Mouse (Mus musculus): ENCODE measurements around the gene Ctnnd2. TPM values are rescaled to one million over a fixed set of nuclear protein-coding genes. Genes with fewer than 3 reads are reported as not detected.

Ctnnd2 gene
- polyA plus RNA-seq, 1 experiment from 2014 or later = 2.0 TPM

GRCm38 (mm10) chr15:30925838-30926237 lies 753.4 kb downstream of the Ctnnd2 start:
- Histone ChIP-seq H3K27me3 (replicated peaks) (no peaks in the 10 kb centered on the region), H3K4me1 (replicated peaks) (no peaks in the 10 kb centered on the region), H3K4me3 (replicated peaks) (no peak overlapping the region), H3K27ac (no peak overlapping the region), H3K36me3 (no peaks in the 10 kb centered on the region), H3K9ac (no peak overlapping the region), H3K9me3 (no peaks in the 10 kb centered on the region), H3K4me2 (replicated peaks) (no peak overlapping the region)
- 71% methylated on average over 5 of the region's 5 CpGs for WGBS
- ATAC-seq = no peak

- Histone ChIP-seq H3K4me3 (replicated peaks) (no peak overlapping the region), H3K4me1 (replicated peaks) (no peaks in the 10 kb centered on the region), H3K27ac (no peak overlapping the region), H3K4me2 (replicated peaks) (no peak overlapping the region), H3K36me3 (no peaks in the 10 kb centered on the region), H3K9me3 (no peaks in the 10 kb centered on the region), H3K9ac (no peak overlapping the region), H3K27me3 (replicated peaks) (no peaks in the 10 kb centered on the region)
- no peak for ATAC-seq
- 57% methylated on average over 7 of the region's 7 CpGs for WGBS
Measured at GRCm38 (mm10) chr15:30927632-30928031, 755.2 kb downstream of the Ctnnd2 start.

- H3K4me3 ChIP-seq (replicated peaks) = no peak overlapping the region
- H3K9ac ChIP-seq = no peak overlapping the region
- no peaks in the 10 kb centered on the region for H3K27me3 ChIP-seq (replicated peaks)
- H3K9me3 ChIP-seq = no peaks in the 10 kb centered on the region
- no peaks in the 10 kb centered on the region for H3K4me1 ChIP-seq (replicated peaks)
- no peak for ATAC-seq
- no peak overlapping the region for H3K27ac ChIP-seq
- no peak overlapping the region for H3K4me2 ChIP-seq (replicated peaks)
- H3K36me3 ChIP-seq = no peaks in the 10 kb centered on the region
- WGBS = 74% methylated on average over 5 of the region's 5 CpGs
Measured at GRCm38 (mm10) chr15:30931906-30932305, 759.5 kb downstream of the Ctnnd2 start.

GRCm38 (mm10) chr15:30945863-30946262 lies 773.5 kb downstream of the Ctnnd2 start:
- Histone ChIP-seq H3K4me1 (replicated peaks) (no peaks in the 10 kb centered on the region), H3K9ac (no peak overlapping the region), H3K27me3 (replicated peaks) (no peaks in the 10 kb centered on the region), H3K4me2 (replicated peaks) (no peak overlapping the region), H3K9me3 (no peaks in the 10 kb centered on the region), H3K36me3 (no peaks in the 10 kb centered on the region), H3K27ac (no peak overlapping the region), H3K4me3 (replicated peaks) (no peak overlapping the region)
- no peak for ATAC-seq
- WGBS = 15% methylated on average over 1 of the region's 1 CpGs

GRCm38 (mm10) chr15:30958513-30958912 lies 786.1 kb downstream of the Ctnnd2 start:
- 95% methylated on average over 4 of the region's 4 CpGs for WGBS
- Histone ChIP-seq H3K9ac (no peak overlapping the region), H3K4me3 (replicated peaks) (no peak overlapping the region), H3K4me1 (replicated peaks) (no peaks in the 10 kb centered on the region), H3K27ac (no peak overlapping the region), H3K9me3 (no peaks in the 10 kb centered on the region), H3K36me3 (no peaks in the 10 kb centered on the region), H3K27me3 (replicated peaks) (no peaks in the 10 kb centered on the region), H3K4me2 (replicated peaks) (no peak overlapping the region)
- no peak for ATAC-seq

GRCm38 (mm10) chr15:30962421-30963160 lies 790.2 kb downstream of the Ctnnd2 start:
- Histone ChIP-seq H3K4me3 (replicated peaks) (no peak overlapping the region), H3K9ac (no peak overlapping the region), H3K9me3 (no peaks in the 10 kb centered on the region), H3K4me1 (replicated peaks) (no peaks in the 10 kb centered on the region), H3K27ac (no peak overlapping the region), H3K27me3 (replicated peaks) (no peaks in the 10 kb centered on the region), H3K4me2 (replicated peaks) (no peak overlapping the region), H3K36me3 (no peaks in the 10 kb centered on the region)
- 73% methylated on average over 8 of the region's 8 CpGs for WGBS
- ATAC-seq = no peak

- Histone ChIP-seq H3K27ac (no peak overlapping the region), H3K4me3 (replicated peaks) (no peak overlapping the region), H3K4me2 (replicated peaks) (no peak overlapping the region), H3K9me3 (no peaks in the 10 kb centered on the region), H3K9ac (no peak overlapping the region), H3K36me3 (no peaks in the 10 kb centered on the region), H3K27me3 (replicated peaks) (no peaks in the 10 kb centered on the region), H3K4me1 (replicated peaks) (no peaks in the 10 kb centered on the region)
- 87% methylated on average over 7 of the region's 7 CpGs for WGBS
- no peak for ATAC-seq
Measured at GRCm38 (mm10) chr15:30964046-30964445, 791.7 kb downstream of the Ctnnd2 start.

GRCm38 (mm10) chr15:30964865-30965679 lies 792.7 kb downstream of the Ctnnd2 start:
- no peak for ATAC-seq

GRCm38 (mm10) chr15:30966826-30967225 lies 794.4 kb downstream of the Ctnnd2 start:
- no peak overlapping the region for H3K4me3 ChIP-seq (replicated peaks)
- no peaks in the 10 kb centered on the region for H3K27me3 ChIP-seq (replicated peaks)
- no peaks in the 10 kb centered on the region for H3K36me3 ChIP-seq
- H3K4me2 ChIP-seq (replicated peaks) = no peak overlapping the region
- ATAC-seq = no peak
- no peaks in the 10 kb centered on the region for H3K9me3 ChIP-seq
- 95% methylated on average over 7 of the region's 7 CpGs for WGBS
- no peaks in the 10 kb centered on the region for H3K4me1 ChIP-seq (replicated peaks)
- no peak overlapping the region for H3K27ac ChIP-seq
- H3K9ac ChIP-seq = no peak overlapping the region

More at GRCm38 (mm10) chr15:30964865-30965679, 792.7 kb downstream of the Ctnnd2 start:
- 82% methylated on average over 4 of the region's 4 CpGs for WGBS
- H3K4me3 ChIP-seq (replicated peaks) = no peak overlapping the region
- no peaks in the 10 kb centered on the region for H3K9me3 ChIP-seq
- H3K4me2 ChIP-seq (replicated peaks) = no peak overlapping the region
- no peak overlapping the region for H3K27ac ChIP-seq
- no peaks in the 10 kb centered on the region for H3K27me3 ChIP-seq (replicated peaks)
- no peak overlapping the region for H3K9ac ChIP-seq
- no peaks in the 10 kb centered on the region for H3K36me3 ChIP-seq
- no peaks in the 10 kb centered on the region for H3K4me1 ChIP-seq (replicated peaks)

GRCm38 (mm10) chr15:30974436-30974835 lies 802.0 kb downstream of the Ctnnd2 start:
- H3K27me3 ChIP-seq (replicated peaks) = no peaks in the 10 kb centered on the region
- 81% methylated on average over 1 of the region's 1 CpGs for WGBS
- H3K4me2 ChIP-seq (replicated peaks) = no peak overlapping the region
- H3K4me1 ChIP-seq (replicated peaks) = no peaks in the 10 kb centered on the region
- no peak for ATAC-seq
- H3K9ac ChIP-seq = no peak overlapping the region
- H3K4me3 ChIP-seq (replicated peaks) = no peak overlapping the region
- H3K27ac ChIP-seq = no peak overlapping the region
- H3K9me3 ChIP-seq = no peaks in the 10 kb centered on the region
- H3K36me3 ChIP-seq = no peaks in the 10 kb centered on the region

- Histone ChIP-seq H3K9ac (no peak overlapping the region), H3K36me3 (no peaks in the 10 kb centered on the region), H3K4me2 (replicated peaks) (no peak overlapping the region), H3K4me1 (replicated peaks) (no peaks in the 10 kb centered on the region), H3K9me3 (no peaks in the 10 kb centered on the region), H3K4me3 (replicated peaks) (no peak overlapping the region), H3K27ac (no peak overlapping the region), H3K27me3 (replicated peaks) (no peaks in the 10 kb centered on the region)
- WGBS = 81% methylated on average over 16 of the region's 16 CpGs
- no peak for ATAC-seq
Measured at GRCm38 (mm10) chr15:30974991-30975775, 802.8 kb downstream of the Ctnnd2 start.

- no peak for ATAC-seq
- H3K9me3 ChIP-seq = no peaks in the 10 kb centered on the region
- no peaks in the 10 kb centered on the region for H3K4me1 ChIP-seq (replicated peaks)
- no peaks in the 10 kb centered on the region for H3K27me3 ChIP-seq (replicated peaks)
- H3K9ac ChIP-seq = no peak overlapping the region
- H3K4me2 ChIP-seq (replicated peaks) = no peak overlapping the region
- 64% methylated on average over 11 of the region's 11 CpGs for WGBS
- no peak overlapping the region for H3K4me3 ChIP-seq (replicated peaks)
- no peak overlapping the region for H3K27ac ChIP-seq
- H3K36me3 ChIP-seq = no peaks in the 10 kb centered on the region
Measured at GRCm38 (mm10) chr15:30977166-30977740, 804.9 kb downstream of the Ctnnd2 start.
